Mouse (Mus musculus) midbrain, postnatal 0 days (tissue): ENCODE measurements at regions not wholly inside any gene's neighbourhood (a gene's known extent, or its start where the extent isn't known, plus 50 kb on each side); places are given as distances from the start of the nearest gene placed in this dataset.
"Not testable (repeated sequence)": the region's sequence is repeated elsewhere in the genome, so short reads cannot be mapped to it uniquely, and the experiment has no call there.

Experiments used
- ATAC-seq: fragments of 200-750 bp; cut with Nextera tagmentation; 2 replicates; pipeline ENCODE4 v1.8.0; 2017; ENCODE audit warnings: moderate number of reproducible peaks, mild to moderate bottlenecking, moderate TSS enrichment, moderate library complexity; ENCODE audit not compliant: low FRiP score
- DNase-seq: peaks from one replicate; pipeline ENCODE4 v3.0.0-alpha.2; 2015; ENCODE audit warnings: low spot score
- H3K27ac ChIP-seq: fragments of 300-500 bp; sonication (generic); 2 replicates; pipeline ENCODE4 v1.5.1; 2014; ENCODE audit warnings: low read depth, mild to moderate bottlenecking, low read length, mixed read lengths
- H3K27me3 ChIP-seq: fragments of 300-500 bp; sonication (generic); 2 replicates; pipeline ENCODE4 v1.6.1; 2014; ENCODE audit warnings: low read length, control low read depth, mixed read lengths; ENCODE audit not compliant: insufficient read depth
- H3K36me3 ChIP-seq: fragments of 300-500 bp; sonication (generic); 2 replicates; pipeline ENCODE4 v1.6.1; 2014; ENCODE audit warnings: low read length, control low read depth, mixed read lengths; ENCODE audit not compliant: insufficient read depth
- H3K4me1 ChIP-seq: fragments of 300-500 bp; sonication (generic); 2 replicates; pipeline ENCODE4 v1.6.1; 2014; ENCODE audit warnings: mild to moderate bottlenecking, control low read depth, antibody characterized with exemption, low read length, mixed read lengths; ENCODE audit not compliant: insufficient read depth
- H3K4me2 ChIP-seq: fragments of 300-500 bp; sonication (generic); 2 replicates; pipeline ENCODE4 v1.6.1; 2014; ENCODE audit warnings: low read depth, mild to moderate bottlenecking, low read length, mixed read lengths; ENCODE audit not compliant: poor library complexity, severe bottlenecking
- H3K4me3 ChIP-seq: fragments of 300-500 bp; sonication (generic); 2 replicates; pipeline ENCODE4 v1.5.1; 2014; ENCODE audit warnings: low read depth, mild to moderate bottlenecking, low read length, moderate library complexity
- H3K9ac ChIP-seq: fragments of 300-500 bp; sonication (generic); replicated peaks from 2 replicates; pipeline ENCODE4 v1.6.1; 2014; ENCODE audit warnings: mild to moderate bottlenecking, low read length, moderate library complexity, mixed read lengths; ENCODE audit not compliant: poor library complexity, severe bottlenecking
- H3K9me3 ChIP-seq: fragments of 300-500 bp; sonication (generic); 2 replicates; pipeline ENCODE4 v1.6.1; 2016; ENCODE audit warnings: low read length, control low read depth
- CTCF ChIP-seq: IDR thresholded peaks from 2 replicates; pipeline ENCODE4 v1.5.1; 2016; ENCODE audit warnings: antibody characterized with exemption, mild to moderate bottlenecking
- WGBS: fragments of 180-500 bp; shearing (Covaris S2); extraction: QIAGEN DNeasy Blood & Tissue Kit; methylation state at CpG from one replicate; pipeline ENCODE4 v1.1.7; 2014; 5-methylcytosine and 5-hydroxymethylcytosine counted together

GRCm38 (mm10) chr6:3182889-3183818, 216.2 kb downstream of the Samd9l start:
- H3K9me3 ChIP-seq: peaks cover 24% of the 10 kb centered on the region
- TF ChIP-seq CTCF: no peak
- peak overlapping the region; percentile 13 for H3K4me2 ChIP-seq
- DNase-seq (peak; percentile 17), ATAC-seq (peak; percentile 79)
- no peak overlapping the region for H3K9ac ChIP-seq
- 50% methylated on average over 33 of the region's 33 CpGs for WGBS
- peak overlapping the region; percentile 20 for H3K4me3 ChIP-seq
- H3K36me3 ChIP-seq: no peaks in the 10 kb centered on the region
- H3K27ac ChIP-seq: no peak overlapping the region
- H3K27me3 ChIP-seq: no peaks in the 10 kb centered on the region
- H3K4me1 ChIP-seq: no peaks in the 10 kb centered on the region

- not testable (repeated sequence) for H3K4me1 ChIP-seq, H3K36me3 ChIP-seq, H3K9ac ChIP-seq, DNase-seq, H3K27ac ChIP-seq, H3K27me3 ChIP-seq, ATAC-seq
- WGBS: 49% methylated on average over 17 of the region's 17 CpGs
- Histone ChIP-seq H3K9me3 (peaks cover 24% of the 10 kb centered on the region), H3K4me3 (peak overlapping the region; percentile 20), H3K4me2 (peak overlapping the region; percentile 13)
Measured at GRCm38 (mm10) chr6:3182424-3182841, 216.9 kb downstream of the Samd9l start.

DNA sequence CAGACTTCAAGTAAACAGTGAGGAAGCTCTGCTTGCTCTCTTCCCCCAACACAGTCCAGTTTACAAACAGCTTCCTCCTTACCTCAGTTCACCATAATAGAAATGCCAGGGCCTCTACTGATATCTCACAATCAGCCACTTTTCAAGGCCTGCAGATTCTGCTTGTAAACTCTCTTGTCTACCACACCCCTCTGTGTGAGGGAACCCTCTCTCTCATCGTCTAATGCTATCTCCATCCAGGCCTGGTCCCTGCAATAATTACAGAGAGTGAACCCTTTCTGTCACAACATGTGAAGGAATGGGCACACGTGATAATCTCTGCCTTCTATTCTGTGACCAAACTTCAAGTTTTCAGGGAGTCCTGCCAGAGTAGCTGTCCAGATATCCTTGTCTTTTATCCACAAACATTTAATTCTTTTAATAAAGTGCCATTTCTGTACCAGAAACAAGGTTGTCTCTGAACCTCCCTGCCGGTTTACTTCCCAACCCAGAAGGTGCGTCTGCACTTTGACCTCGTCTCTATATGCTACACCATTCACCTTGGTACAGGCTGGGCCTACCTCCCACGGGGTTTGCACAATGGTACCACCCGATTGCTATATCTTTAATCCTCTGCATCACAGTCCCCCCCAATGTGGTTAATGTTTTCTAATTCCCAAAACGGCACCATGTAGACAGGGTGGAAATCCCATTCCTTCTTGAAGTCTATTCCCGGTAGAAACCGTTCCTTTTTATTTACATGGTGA, 219.6 kb downstream of the Samd9l start:
- H3K9ac ChIP-seq, H3K36me3 ChIP-seq, H3K4me1 ChIP-seq, H3K27ac ChIP-seq, H3K4me3 ChIP-seq, H3K27me3 ChIP-seq, H3K4me2 ChIP-seq, DNase-seq, ATAC-seq: not testable (repeated sequence)
- peaks cover 24% of the 10 kb centered on the region for H3K9me3 ChIP-seq
- WGBS: 78% methylated on average over 7 of the region's 10 CpGs

GRCm38 (mm10) chr6:3169479-3169878, 229.9 kb downstream of the Samd9l start:
- 72% methylated on average over 4 of the region's 4 CpGs for WGBS

GRCm38 (mm10) chr6:3166149-3166548, 233.2 kb downstream of the Samd9l start:
- H3K9me3 ChIP-seq, H3K9ac ChIP-seq, H3K27me3 ChIP-seq, H3K36me3 ChIP-seq, H3K4me1 ChIP-seq, H3K27ac ChIP-seq, H3K4me2 ChIP-seq, H3K4me3 ChIP-seq, ATAC-seq, DNase-seq: not testable (repeated sequence)
- WGBS: no CpG with 5 or more reads among the region's 1 CpGs

More at GRCm38 (mm10) chr6:3169479-3169878, 229.9 kb downstream of the Samd9l start:
- not testable (repeated sequence) for H3K36me3 ChIP-seq, H3K27me3 ChIP-seq, ATAC-seq, H3K4me2 ChIP-seq, DNase-seq, H3K27ac ChIP-seq, H3K4me1 ChIP-seq, H3K9ac ChIP-seq, H3K9me3 ChIP-seq, H3K4me3 ChIP-seq

GRCm38 (mm10) chr6:3151901-3152300, 247.5 kb downstream of the Samd9l start:
- H3K27me3 ChIP-seq, H3K4me3 ChIP-seq, H3K9ac ChIP-seq, ATAC-seq, H3K27ac ChIP-seq, H3K4me2 ChIP-seq, DNase-seq, H3K9me3 ChIP-seq, H3K36me3 ChIP-seq, H3K4me1 ChIP-seq: not testable (repeated sequence)
- WGBS: 27% methylated on average over 2 of the region's 2 CpGs

DNA sequence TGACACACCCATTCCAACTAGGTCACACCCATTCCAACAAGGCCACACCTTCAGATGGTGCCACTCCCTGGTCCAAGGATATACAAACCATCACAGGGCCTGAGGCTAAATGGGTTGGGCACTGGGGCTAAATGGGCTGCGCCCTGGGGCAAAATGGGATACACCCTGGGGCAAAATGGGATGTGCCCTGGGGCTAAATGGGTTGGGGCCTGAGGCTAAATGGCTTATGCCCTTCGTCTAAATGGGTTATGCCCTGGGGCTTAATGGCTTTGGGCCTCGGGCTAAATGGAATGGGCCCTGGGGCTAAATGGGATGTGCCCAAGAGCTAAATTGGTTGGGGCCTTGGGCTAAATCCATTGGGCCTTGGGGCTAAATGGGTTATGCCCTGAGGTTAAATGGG, 261.5 kb downstream of the Samd9l start:
- H3K4me1 ChIP-seq, H3K27me3 ChIP-seq, H3K36me3 ChIP-seq, DNase-seq, ATAC-seq, H3K9me3 ChIP-seq, H3K4me3 ChIP-seq, H3K9ac ChIP-seq, H3K4me2 ChIP-seq, H3K27ac ChIP-seq: not testable (repeated sequence)
- WGBS: 71% methylated on average over 3 of the region's 3 CpGs

- WGBS: 84% methylated on average over 4 of the region's 4 CpGs
- H3K27me3 ChIP-seq, H3K4me3 ChIP-seq, H3K27ac ChIP-seq, ATAC-seq, H3K9me3 ChIP-seq, DNase-seq, H3K4me1 ChIP-seq, H3K36me3 ChIP-seq, H3K9ac ChIP-seq, H3K4me2 ChIP-seq: not testable (repeated sequence)
Measured at GRCm38 (mm10) chr6:3133763-3134162, 265.6 kb downstream of the Samd9l start.
